Mouse (Mus musculus): ENCODE measurements around the gene Syap1. TPM values are rescaled to one million over a fixed set of nuclear protein-coding genes. Genes with fewer than 3 reads are reported as not detected.

Syap1 gene
- polyA plus RNA-seq (2014; fragmentation: Nextera tagmentation; extraction: Ambion mirVana) = 50.3 and 51.4 TPM in 2 replicates

- peak within 1 kb of the TSS; percentile 89 for H3K9ac ChIP-seq (ENCODE audit: low read depth, low read length)
- ATAC-seq (ENCODE audit: low read depth) (peak; percentile 95), DNase-seq (ENCODE audit: low spot score) (peak; percentile 87)
- H3K9me3 ChIP-seq (ENCODE audit: control insufficient read depth, low read length) = no peaks in the 10 kb centered on the region
- H3K27ac ChIP-seq (replicated peaks; ENCODE audit: low read depth, low read length) = peak within 1 kb of the TSS; percentile 71
- peak within 1 kb of the TSS; percentile 63 for H3K4me3 ChIP-seq (ENCODE audit: low read depth, low read length)
- no peaks in the 10 kb centered on the region for H3K4me1 ChIP-seq (ENCODE audit: control insufficient read depth, insufficient read depth, low read length)
- peak within 1 kb of the TSS; percentile 52 for H3K4me2 ChIP-seq (ENCODE audit: low read depth, low read length)
- WGBS = 19% methylated on average over 16 of the region's 47 CpGs
- H3K27me3 ChIP-seq (replicated peaks; ENCODE audit: control insufficient read depth, insufficient read depth, low read length) = no peaks in the 10 kb centered on the region; the same call in 1 of the 2 replicates
- no peaks in the 10 kb centered on the region for H3K36me3 ChIP-seq (ENCODE audit: control insufficient read depth, insufficient read depth, low read length)
Observed at GRCm38 (mm10) chrX:162887931-162888511, at the start of gene Syap1. Gene Syap1 (minus strand): TSS chrX:162888447.

- Histone ChIP-seq H3K9ac (ENCODE audit: low read depth, low read length) (no peak overlapping the region), H3K36me3 (ENCODE audit: control insufficient read depth, insufficient read depth, low read length) (peaks cover 20% of the 10 kb centered on the region), H3K4me2 (ENCODE audit: low read depth, low read length) (no peak overlapping the region), H3K4me1 (ENCODE audit: control insufficient read depth, insufficient read depth, low read length) (no peaks in the 10 kb centered on the region), H3K27ac (replicated peaks; ENCODE audit: low read depth, low read length) (no peak overlapping the region), H3K27me3 (replicated peaks; ENCODE audit: control insufficient read depth, insufficient read depth, low read length) (no peaks in the 10 kb centered on the region), H3K4me3 (ENCODE audit: low read depth, low read length) (no peak overlapping the region), H3K9me3 (ENCODE audit: control insufficient read depth, low read length) (no peaks in the 10 kb centered on the region)
- no peak for ATAC-seq (ENCODE audit: low read depth)
- DNase-seq (ENCODE audit: low spot score) = no peak
- WGBS = 91% methylated on average over 2 of the region's 2 CpGs
Observed at GRCm38 (mm10) chrX:162931467-162931866, 43.2 kb upstream of the Syap1 start.

GRCm38 (mm10) chrX:162921487-162922125, 33.4 kb upstream of the Syap1 start:
- Histone ChIP-seq H3K9ac (ENCODE audit: low read depth, low read length) (no peak overlapping the region), H3K4me3 (ENCODE audit: low read depth, low read length) (no peak overlapping the region), H3K27me3 (replicated peaks; ENCODE audit: control insufficient read depth, insufficient read depth, low read length) (no peaks in the 10 kb centered on the region), H3K27ac (replicated peaks; ENCODE audit: low read depth, low read length) (no peak overlapping the region), H3K4me1 (ENCODE audit: control insufficient read depth, insufficient read depth, low read length) (no peaks in the 10 kb centered on the region), H3K36me3 (ENCODE audit: control insufficient read depth, insufficient read depth, low read length) (peaks cover 19% of the 10 kb centered on the region; the same call in 1 of the 2 replicates), H3K9me3 (ENCODE audit: control insufficient read depth, low read length) (no peaks in the 10 kb centered on the region), H3K4me2 (ENCODE audit: low read depth, low read length) (no peak overlapping the region)
- DNase-seq (ENCODE audit: low spot score) (no peak), ATAC-seq (ENCODE audit: low read depth) (no peak)
- 81% methylated on average over 8 of the region's 8 CpGs for WGBS

- Histone ChIP-seq H3K4me2 (ENCODE audit: low read depth, low read length) (no peak overlapping the region), H3K9ac (ENCODE audit: low read depth, low read length) (no peak overlapping the region), H3K4me1 (ENCODE audit: control insufficient read depth, insufficient read depth, low read length) (no peaks in the 10 kb centered on the region), H3K27ac (replicated peaks; ENCODE audit: low read depth, low read length) (no peak overlapping the region), H3K36me3 (ENCODE audit: control insufficient read depth, insufficient read depth, low read length) (peaks cover 10% of the 10 kb centered on the region), H3K27me3 (replicated peaks; ENCODE audit: control insufficient read depth, insufficient read depth, low read length) (no peaks in the 10 kb centered on the region), H3K4me3 (ENCODE audit: low read depth, low read length) (no peak overlapping the region), H3K9me3 (ENCODE audit: control insufficient read depth, low read length) (no peaks in the 10 kb centered on the region)
- WGBS = 36% methylated on average over 5 of the region's 5 CpGs
- peak; percentile 43 for DNase-seq (ENCODE audit: low spot score)
- ATAC-seq (ENCODE audit: low read depth) = no peak
Observed at GRCm38 (mm10) chrX:162915697-162916096, 27.4 kb upstream of the Syap1 start.

GRCm38 (mm10) chrX:162913651-162914050, 25.4 kb upstream of the Syap1 start:
- H3K27ac ChIP-seq (replicated peaks; ENCODE audit: low read depth, low read length) = no peak overlapping the region
- H3K27me3 ChIP-seq (replicated peaks; ENCODE audit: control insufficient read depth, insufficient read depth, low read length) = no peaks in the 10 kb centered on the region
- 91% methylated on average over 3 of the region's 3 CpGs for WGBS
- no peaks in the 10 kb centered on the region for H3K9me3 ChIP-seq (ENCODE audit: control insufficient read depth, low read length)
- ATAC-seq (ENCODE audit: low read depth) (no peak), DNase-seq (ENCODE audit: low spot score) (no peak)
- H3K4me2 ChIP-seq (ENCODE audit: low read depth, low read length) = no peak overlapping the region
- no peak overlapping the region for H3K4me3 ChIP-seq (ENCODE audit: low read depth, low read length)
- no peaks in the 10 kb centered on the region for H3K4me1 ChIP-seq (ENCODE audit: control insufficient read depth, insufficient read depth, low read length)
- peaks cover 14% of the 10 kb centered on the region for H3K36me3 ChIP-seq (ENCODE audit: control insufficient read depth, insufficient read depth, low read length)
- H3K9ac ChIP-seq (ENCODE audit: low read depth, low read length) = no peak overlapping the region

GRCm38 (mm10) chrX:162907554-162907953, 19.3 kb upstream of the Syap1 start:
- no peaks in the 10 kb centered on the region for H3K27me3 ChIP-seq (replicated peaks; ENCODE audit: control insufficient read depth, insufficient read depth, low read length)
- no peaks in the 10 kb centered on the region for H3K9me3 ChIP-seq (ENCODE audit: control insufficient read depth, low read length)
- no peak overlapping the region for H3K4me2 ChIP-seq (ENCODE audit: low read depth, low read length)
- H3K27ac ChIP-seq (replicated peaks; ENCODE audit: low read depth, low read length) = no peak overlapping the region
- 64% methylated on average over 3 of the region's 3 CpGs for WGBS
- H3K4me3 ChIP-seq (ENCODE audit: low read depth, low read length) = no peak overlapping the region
- peaks cover 5% of the 10 kb centered on the region; the same call in 1 of the 2 replicates for H3K36me3 ChIP-seq (ENCODE audit: control insufficient read depth, insufficient read depth, low read length)
- no peak for ATAC-seq (ENCODE audit: low read depth)
- H3K9ac ChIP-seq (ENCODE audit: low read depth, low read length) = no peak overlapping the region
- 0 out of 2 replicates have a peak, but pooled peaks cover 2% of the 10 kb centered on the region for H3K4me1 ChIP-seq (ENCODE audit: control insufficient read depth, insufficient read depth, low read length)
- no peak for DNase-seq (ENCODE audit: low spot score)

GRCm38 (mm10) chrX:162902040-162902734, 13.9 kb upstream of the Syap1 start:
- ATAC-seq (ENCODE audit: low read depth) (peak; percentile 66), DNase-seq (ENCODE audit: low spot score) (peak; percentile 22)
- peak overlapping the region; percentile 61 for H3K4me3 ChIP-seq (ENCODE audit: low read depth, low read length)
- no peaks in the 10 kb centered on the region for H3K9me3 ChIP-seq (ENCODE audit: control insufficient read depth, low read length)
- H3K27me3 ChIP-seq (replicated peaks; ENCODE audit: control insufficient read depth, insufficient read depth, low read length) = no peaks in the 10 kb centered on the region
- 32% methylated on average over 26 of the region's 29 CpGs for WGBS
- H3K4me2 ChIP-seq (ENCODE audit: low read depth, low read length) = peak overlapping the region; percentile 64
- H3K27ac ChIP-seq (replicated peaks; ENCODE audit: low read depth, low read length) = peak overlapping the region; percentile 79
- H3K36me3 ChIP-seq (ENCODE audit: control insufficient read depth, insufficient read depth, low read length) = no peaks in the 10 kb centered on the region
- peak overlapping the region; percentile 73 for H3K9ac ChIP-seq (ENCODE audit: low read depth, low read length)
- H3K4me1 ChIP-seq (ENCODE audit: control insufficient read depth, insufficient read depth, low read length) = 0 out of 2 replicates have a peak, but pooled peaks cover 3% of the 10 kb centered on the region

- peak overlapping the region; percentile 61 for H3K4me3 ChIP-seq (ENCODE audit: low read depth, low read length)
- no peaks in the 10 kb centered on the region for H3K9me3 ChIP-seq (ENCODE audit: control insufficient read depth, low read length)
- peak overlapping the region; percentile 64 for H3K4me2 ChIP-seq (ENCODE audit: low read depth, low read length)
- peak; percentile 84 for DNase-seq (ENCODE audit: low spot score)
- peak overlapping the region; percentile 73 for H3K9ac ChIP-seq (ENCODE audit: low read depth, low read length)
- no peaks in the 10 kb centered on the region for H3K36me3 ChIP-seq (ENCODE audit: control insufficient read depth, insufficient read depth, low read length)
- peak; percentile 89 for ATAC-seq (ENCODE audit: low read depth)
- no peaks in the 10 kb centered on the region for H3K27me3 ChIP-seq (replicated peaks; ENCODE audit: control insufficient read depth, insufficient read depth, low read length)
- 24% methylated on average over 12 of the region's 25 CpGs for WGBS
- H3K27ac ChIP-seq (replicated peaks; ENCODE audit: low read depth, low read length) = peak overlapping the region; percentile 79
- H3K4me1 ChIP-seq (ENCODE audit: control insufficient read depth, insufficient read depth, low read length) = 0 out of 2 replicates have a peak, but pooled peaks cover 3% of the 10 kb centered on the region
Observed at GRCm38 (mm10) chrX:162901371-162902039, 13.3 kb upstream of the Syap1 start.
